Mouse (Mus musculus): Measurements from ENCODE around the gene Agxt. TPM values are rescaled to one million over a fixed set of nuclear protein-coding genes. Genes with fewer than 3 reads are reported as not detected.
A peak's percentile ranks its signal among the peaks of the same experiment; 100 is the strongest.

Gene Agxt
- polyA plus RNA-seq, 1 experiment: not detected

DNA sequence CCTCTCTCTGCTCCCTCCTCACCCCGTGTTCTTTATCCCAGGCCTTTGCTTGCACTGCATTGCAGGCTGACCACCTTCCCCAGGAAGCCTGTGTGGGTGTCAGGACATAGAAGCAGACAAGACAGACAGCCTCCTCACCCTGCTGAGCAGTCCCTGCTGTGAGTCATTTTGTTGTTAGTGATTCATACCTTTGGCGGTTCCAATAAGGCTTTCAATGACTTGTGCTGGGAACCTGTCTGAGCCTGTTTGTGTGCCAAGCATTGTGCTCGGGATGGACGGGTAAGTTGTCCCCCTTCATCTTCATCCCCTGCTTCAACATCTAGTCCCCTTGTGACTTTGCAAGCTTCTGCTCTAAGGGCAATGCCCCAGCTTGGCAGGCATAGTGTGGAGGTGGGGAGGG lies 38.6 kb downstream of the Agxt start:
- Histone ChIP-seq H3K4me2 (ENCODE audit: low read depth) (peak overlapping the region; percentile 45), H3K27me3 (ENCODE audit: control insufficient read depth, insufficient read depth, insufficient read length) (no peaks in the 10 kb centered on the region)
- TF ChIP-seq MYOD1 (IDR thresholded peaks at IDR 0.05; ENCODE audit: control insufficient read depth in 1 of 3, insufficient read length in 2 of 3, low read depth in 2 of 3) (no peak), SRF (IDR thresholded peaks at IDR 0.05; ENCODE audit: control insufficient read depth, insufficient read length, low read depth) (no peak), TCF12 (IDR thresholded peaks at IDR 0.05; ENCODE audit: insufficient read depth, poor library complexity, severe bottlenecking) (no peak)

DNA sequence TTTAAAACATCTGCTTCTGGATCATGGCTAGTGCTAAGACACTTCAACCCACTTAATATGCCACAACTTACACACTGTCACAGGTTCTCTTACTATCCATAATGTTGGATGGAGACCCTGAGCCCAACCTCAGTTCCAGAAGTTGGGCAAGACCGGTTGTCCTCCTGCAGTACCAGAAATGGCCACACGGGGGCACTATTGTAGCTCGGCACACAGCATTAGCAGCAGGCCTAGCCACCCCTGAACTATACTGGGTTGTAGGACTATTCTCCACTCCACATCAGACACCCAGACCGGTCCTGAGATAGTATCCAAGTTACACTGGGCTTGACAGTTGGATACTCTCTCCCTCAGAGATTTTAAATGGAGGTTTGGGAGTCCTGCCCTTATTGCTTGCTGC lies 39.4 kb downstream of the Agxt start:
- Histone ChIP-seq H3K79me2 (ENCODE audit: control insufficient read depth, insufficient read depth) (no peaks in the 10 kb centered on the region), H3ac (ENCODE audit: control insufficient read depth, insufficient read length) (no peak overlapping the region), H3K4me3 (no peak overlapping the region), H3K36me3 (ENCODE audit: control insufficient read depth, insufficient read depth) (no peaks in the 10 kb centered on the region), H3K4me2 (ENCODE audit: low read depth) (no peak overlapping the region), H3K27me3 (ENCODE audit: control insufficient read depth, insufficient read depth, insufficient read length) (no peaks in the 10 kb centered on the region)
- no peak for TF ChIP-seq USF1 (IDR thresholded peaks at IDR 0.05; ENCODE audit: low read depth)
- TF ChIP-seq MAX (IDR thresholded peaks at IDR 0.05; ENCODE audit: low read depth): no peak
- TF ChIP-seq SRF (IDR thresholded peaks at IDR 0.05; ENCODE audit: control insufficient read depth, insufficient read length, low read depth): no peak

More for the DNA sequence above, 38.6 kb downstream of the Agxt start:
- no peaks in the 10 kb centered on the region for H3K79me2 ChIP-seq (ENCODE audit: control insufficient read depth, insufficient read depth)
- H3K36me3 ChIP-seq (ENCODE audit: control insufficient read depth, insufficient read depth): no peaks in the 10 kb centered on the region
- no peak overlapping the region for H3ac ChIP-seq (ENCODE audit: control insufficient read depth, insufficient read length)
- no peak overlapping the region for H3K4me3 ChIP-seq

DNA sequence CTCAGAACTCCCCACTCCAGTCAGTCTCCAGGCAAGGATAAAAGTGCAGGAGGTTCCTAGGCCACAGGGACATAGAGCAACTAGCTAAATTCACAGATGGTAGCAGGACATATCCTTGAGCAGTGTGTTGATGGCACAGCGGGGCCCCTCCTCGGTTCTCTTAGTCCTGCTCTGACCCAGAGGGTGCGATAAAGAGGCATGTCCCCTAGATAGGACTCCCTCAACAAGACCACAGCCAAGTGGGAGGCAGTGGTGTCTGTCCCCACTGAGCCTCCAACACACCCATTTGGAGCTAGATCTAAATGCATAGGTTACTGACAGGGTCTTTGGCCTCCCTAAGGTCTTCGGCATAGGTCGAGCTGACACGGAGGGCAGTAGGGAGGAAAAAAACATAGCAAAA lies 40.8 kb downstream of the Agxt start:
- H3ac ChIP-seq (ENCODE audit: control insufficient read depth, insufficient read length): no peak overlapping the region
- H3K27me3 ChIP-seq (ENCODE audit: control insufficient read depth, insufficient read depth, insufficient read length): no peaks in the 10 kb centered on the region
- no peaks in the 10 kb centered on the region for H3K79me2 ChIP-seq (ENCODE audit: control insufficient read depth, insufficient read depth)
- no peak overlapping the region for H3K4me2 ChIP-seq (ENCODE audit: low read depth)
- no peak overlapping the region for H3K4me3 ChIP-seq
- no peaks in the 10 kb centered on the region for H3K36me3 ChIP-seq (ENCODE audit: control insufficient read depth, insufficient read depth)
- no peak for TF ChIP-seq POLR2A (IDR thresholded peaks at IDR 0.05; ENCODE audit: insufficient read length, low read depth)
- no peak for TF ChIP-seq USF1 (IDR thresholded peaks at IDR 0.05; ENCODE audit: low read depth)
- TF ChIP-seq TCF3 (IDR thresholded peaks at IDR 0.05; ENCODE audit: insufficient read length, low read depth): no peak
- no peak for TF ChIP-seq SRF (IDR thresholded peaks at IDR 0.05; ENCODE audit: control insufficient read depth, insufficient read length, low read depth)
- TF ChIP-seq MYOD1 (IDR thresholded peaks at IDR 0.05; ENCODE audit: control insufficient read depth in 1 of 3, insufficient read length in 2 of 3, low read depth in 2 of 3): no peak
- no peak for TF ChIP-seq E2F4 (IDR thresholded peaks at IDR 0.05; ENCODE audit: insufficient read depth)
- no peak for TF ChIP-seq CEBPB (IDR thresholded peaks at IDR 0.05; ENCODE audit: insufficient read depth, poor library complexity, severe bottlenecking)
- no peak for TF ChIP-seq TCF12 (IDR thresholded peaks at IDR 0.05; ENCODE audit: insufficient read depth, poor library complexity, severe bottlenecking)
- no peak for TF ChIP-seq MAX (IDR thresholded peaks at IDR 0.05; ENCODE audit: low read depth)
- no peak for TF ChIP-seq POLR2AphosphoS2 (IDR thresholded peaks at IDR 0.05; ENCODE audit: insufficient read length, low read depth)
- no peak for TF ChIP-seq REST (IDR thresholded peaks at IDR 0.05; ENCODE audit: insufficient read depth, insufficient read length)
- TF ChIP-seq MYOG (IDR thresholded peaks at IDR 0.05; ENCODE audit: control insufficient read depth in 1 of 3, insufficient read depth in 1 of 3, insufficient read length in 2 of 3, low read depth in 2 of 3): no peak

DNA sequence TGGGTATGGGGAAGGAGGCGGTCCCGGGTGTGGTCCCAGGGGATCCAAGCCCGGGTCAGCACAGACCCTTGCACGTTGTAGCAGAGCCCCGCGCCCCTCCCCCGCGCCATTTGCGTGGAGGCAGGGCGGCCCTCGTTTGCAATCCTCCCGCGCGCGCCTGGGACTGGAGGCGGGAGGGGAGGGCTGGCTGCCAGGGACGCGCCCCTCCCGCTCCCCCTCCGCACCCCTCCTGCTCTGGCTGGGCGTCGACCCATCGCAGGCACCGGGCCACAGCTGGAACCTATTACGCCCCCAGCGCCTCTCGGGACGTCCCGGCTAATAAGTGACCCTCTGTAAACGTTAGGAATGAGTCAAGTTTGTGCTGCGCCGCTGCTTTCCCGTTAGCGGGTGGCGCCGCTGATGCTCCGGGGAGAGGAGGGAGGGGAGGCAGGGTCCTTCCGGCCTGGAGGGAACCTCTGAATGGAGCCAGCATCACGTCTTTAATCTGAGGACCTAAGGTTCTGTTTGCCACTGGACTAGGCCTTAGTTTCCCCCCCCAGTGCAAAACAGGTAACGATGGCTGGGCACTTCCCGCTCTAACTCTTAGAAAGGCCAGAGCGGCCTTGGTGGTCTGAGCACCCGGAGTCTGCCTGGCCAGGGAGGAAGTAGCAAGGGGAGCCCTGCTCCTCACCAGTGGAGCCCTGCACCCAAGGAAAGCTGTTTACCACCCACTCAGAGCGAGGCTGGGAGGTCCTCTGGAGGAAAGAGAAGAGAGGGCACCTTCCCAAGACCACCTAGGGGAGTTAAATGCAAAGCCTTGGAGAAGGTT lies 41.7 kb downstream of the Agxt start:
- no peaks in the 10 kb centered on the region for H3K36me3 ChIP-seq (ENCODE audit: control insufficient read depth, insufficient read depth)
- H3K4me3 ChIP-seq: no peak overlapping the region
- TF ChIP-seq MAX (IDR thresholded peaks at IDR 0.05; ENCODE audit: low read depth) (no peak), MYOD1 (IDR thresholded peaks at IDR 0.05; ENCODE audit: control insufficient read depth in 1 of 3, insufficient read length in 2 of 3, low read depth in 2 of 3) (peak in 1 of 3 experiments; percentile 6)
- H3K4me2 ChIP-seq (ENCODE audit: low read depth): peak overlapping the region; percentile 64
- H3ac ChIP-seq (ENCODE audit: control insufficient read depth, insufficient read length): no peak overlapping the region
- H3K79me2 ChIP-seq (ENCODE audit: control insufficient read depth, insufficient read depth): no peaks in the 10 kb centered on the region
- H3K27me3 ChIP-seq (ENCODE audit: control insufficient read depth, insufficient read depth, insufficient read length): no peaks in the 10 kb centered on the region

DNA sequence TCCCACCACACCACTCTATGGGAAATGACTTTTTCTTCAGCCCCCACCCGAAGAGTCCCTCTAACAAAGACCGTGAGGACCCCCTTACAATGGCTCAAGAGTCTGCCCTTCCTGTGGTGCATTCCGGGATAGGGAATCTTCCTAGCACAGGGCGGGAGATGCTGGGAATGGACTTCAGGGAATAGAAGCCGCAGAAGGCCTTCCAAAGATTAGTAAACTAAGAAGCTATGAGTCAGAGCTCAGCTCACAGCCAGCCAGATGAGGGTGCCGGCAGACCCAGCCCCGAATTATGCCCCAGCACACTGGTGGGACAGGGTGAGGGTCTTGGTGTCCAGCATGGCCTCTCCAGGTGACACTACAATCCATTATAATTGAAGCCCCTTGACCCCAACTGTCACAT lies 47.2 kb downstream of the Agxt start:
- TF ChIP-seq USF1 (IDR thresholded peaks at IDR 0.05; ENCODE audit: low read depth) (no peak), CEBPB (IDR thresholded peaks at IDR 0.05; ENCODE audit: insufficient read depth, poor library complexity, severe bottlenecking) (no peak), POLR2AphosphoS2 (IDR thresholded peaks at IDR 0.05; ENCODE audit: insufficient read length, low read depth) (no peak), MYOG (IDR thresholded peaks at IDR 0.05; ENCODE audit: control insufficient read depth in 1 of 3, insufficient read depth in 1 of 3, insufficient read length in 2 of 3, low read depth in 2 of 3) (no peak), SRF (IDR thresholded peaks at IDR 0.05; ENCODE audit: control insufficient read depth, insufficient read length, low read depth) (no peak), TCF12 (IDR thresholded peaks at IDR 0.05; ENCODE audit: insufficient read depth, poor library complexity, severe bottlenecking) (no peak), POLR2A (IDR thresholded peaks at IDR 0.05; ENCODE audit: insufficient read length, low read depth) (no peak), TCF3 (IDR thresholded peaks at IDR 0.05; ENCODE audit: insufficient read length, low read depth) (no peak), MYOD1 (IDR thresholded peaks at IDR 0.05; ENCODE audit: control insufficient read depth in 1 of 3, insufficient read length in 2 of 3, low read depth in 2 of 3) (no peak), E2F4 (IDR thresholded peaks at IDR 0.05; ENCODE audit: insufficient read depth) (no peak), REST (IDR thresholded peaks at IDR 0.05; ENCODE audit: insufficient read depth, insufficient read length) (no peak), MAX (IDR thresholded peaks at IDR 0.05; ENCODE audit: low read depth) (no peak)
- H3K36me3 ChIP-seq (ENCODE audit: control insufficient read depth, insufficient read depth): no peaks in the 10 kb centered on the region
- H3K4me2 ChIP-seq (ENCODE audit: low read depth): no peak overlapping the region
- no peak overlapping the region for H3ac ChIP-seq (ENCODE audit: control insufficient read depth, insufficient read length)
- H3K4me3 ChIP-seq: no peak overlapping the region
- H3K27me3 ChIP-seq (ENCODE audit: control insufficient read depth, insufficient read depth, insufficient read length): no peaks in the 10 kb centered on the region
- H3K79me2 ChIP-seq (ENCODE audit: control insufficient read depth, insufficient read depth): no peaks in the 10 kb centered on the region
